Mouse (Mus musculus) small intestine, adult 2 months (tissue): ENCODE measurements around the gene Batf3.

Experiments
- CTCF ChIP-seq: fragments of 200-500 bp; IDR thresholded peaks from 2 replicates; pipeline ENCODE4 v1.5.1; 2012; ENCODE audit warnings: low read depth, mild to moderate bottlenecking, control low read depth, inconsistent platforms, low read length, moderate library complexity, mixed read lengths; ENCODE audit not compliant: insufficient replicate concordance, insufficient read length; ENCODE audit errors: extremely low read depth
- POLR2A ChIP-seq: fragments of 200-500 bp; IDR thresholded peaks from 2 replicates; pipeline ENCODE4 v1.6.1; 2012; ENCODE audit warnings: low read depth, mild to moderate bottlenecking, control low read depth, inconsistent platforms, low read length, moderate library complexity

- TF ChIP-seq CTCF (peak; percentile 25; the same call in 1 of the 2 replicates), POLR2A (no peak)
Observed at GRCm38 (mm10) chr1:191095019-191095418, 2.6 kb upstream of the Batf3 start.
